Mouse (Mus musculus) CD4-positive, CD25-positive, alpha-beta regulatory T cell, adult 4 months (primary cell): Measurements from ENCODE around the gene Bcar3. TPM values are rescaled to one million over a fixed set of nuclear protein-coding genes. Genes with fewer than 3 reads are reported as not detected.

Experiments
- ATAC-seq: one replicate; pipeline ENCODE4 v1.8.0; 2017
- polyA plus RNA-seq, 2 experiments: library from polyadenylated mRNA; unstranded; fragments of 100-300 nt; shearing (Covaris generic); gene quantifications; one replicate each; pipeline ENCODE4 v1.2.1; 2017

The Bcar3 gene
- polyA plus RNA-seq, 2 experiments from 2014 or later: 1.4 TPM; not detected in 1

GRCm38 (mm10) chr3:122515568-122516326 lies 221.8 kb downstream of the Bcar3 start:
- ATAC-seq: no peak

- no peak for ATAC-seq
Measured at GRCm38 (mm10) chr3:122516327-122516695, 222.4 kb downstream of the Bcar3 start.

- no peak for ATAC-seq
Measured at GRCm38 (mm10) chr3:122517726-122518125, 223.8 kb downstream of the Bcar3 start.

GRCm38 (mm10) chr3:122518231-122518736 lies 224.3 kb downstream of the Bcar3 start:
- no peak for ATAC-seq

GRCm38 (mm10) chr3:122519082-122519481 lies 225.1 kb downstream of the Bcar3 start:
- no peak for ATAC-seq

- ATAC-seq: no peak
Measured at GRCm38 (mm10) chr3:122520365-122520764, 226.4 kb downstream of the Bcar3 start.

GRCm38 (mm10) chr3:122520875-122521274 lies 226.9 kb downstream of the Bcar3 start:
- no peak for ATAC-seq

GRCm38 (mm10) chr3:122521294-122521693 lies 227.4 kb downstream of the Bcar3 start:
- no peak for ATAC-seq

GRCm38 (mm10) chr3:122528477-122528876 lies 234.5 kb downstream of the Bcar3 start:
- no peak for ATAC-seq

GRCm38 (mm10) chr3:122535938-122536703 lies 242.2 kb downstream of the Bcar3 start:
- no peak for ATAC-seq

- no peak for ATAC-seq
Measured at GRCm38 (mm10) chr3:122538851-122539250, 244.9 kb downstream of the Bcar3 start.

- ATAC-seq: no peak
Measured at GRCm38 (mm10) chr3:122539961-122540690, 246.2 kb downstream of the Bcar3 start.

GRCm38 (mm10) chr3:122540918-122541317 lies 247.0 kb downstream of the Bcar3 start:
- ATAC-seq: no peak

GRCm38 (mm10) chr3:122545346-122545745 lies 251.4 kb downstream of the Bcar3 start:
- no peak for ATAC-seq

- no peak for ATAC-seq
Measured at GRCm38 (mm10) chr3:122547469-122547868, 253.5 kb downstream of the Bcar3 start.

- ATAC-seq: no peak
Measured at GRCm38 (mm10) chr3:122551174-122551573, 257.2 kb downstream of the Bcar3 start.

- no peak for ATAC-seq
Measured at GRCm38 (mm10) chr3:122557766-122558165, 263.8 kb downstream of the Bcar3 start.

- ATAC-seq: no peak
Measured at GRCm38 (mm10) chr3:122565285-122565684, 271.3 kb downstream of the Bcar3 start.

- ATAC-seq: no peak
Measured at GRCm38 (mm10) chr3:122566112-122566511, 272.2 kb downstream of the Bcar3 start.

- ATAC-seq: no peak
Measured at GRCm38 (mm10) chr3:122566549-122566948, 272.6 kb downstream of the Bcar3 start.

GRCm38 (mm10) chr3:122573426-122574286 lies 279.7 kb downstream of the Bcar3 start:
- no peak for ATAC-seq

- ATAC-seq: no peak
Measured at GRCm38 (mm10) chr3:122574921-122575320, 281.0 kb downstream of the Bcar3 start.
